Mouse (Mus musculus): ENCODE results near the gene Iyd. TPM values are rescaled to one million over a fixed set of nuclear protein-coding genes. Genes with fewer than 3 reads are reported as not detected.

The Iyd gene
- polyA plus RNA-seq, 1 experiment from 2014 or later, result not detected

DNA sequence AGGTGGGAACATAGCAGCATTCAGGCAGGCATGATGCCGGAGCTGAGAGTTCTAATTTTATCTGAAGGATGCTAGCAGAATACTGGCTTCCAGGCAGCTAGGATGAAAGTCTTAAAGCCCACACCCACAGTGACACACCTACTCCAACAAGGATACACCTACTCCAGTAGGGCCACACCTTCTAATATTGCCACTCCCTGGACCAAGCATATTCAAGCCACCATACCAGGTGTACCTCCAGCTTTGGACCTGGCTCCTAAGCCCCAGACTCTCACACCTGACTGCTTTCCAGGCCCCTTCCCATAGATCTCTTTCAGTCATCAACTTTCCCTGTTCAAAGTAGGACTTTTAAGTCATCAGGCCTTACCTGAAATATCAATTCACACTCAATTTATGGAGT is 19.1 kb downstream of the Iyd start:
- no peak for DNase-seq (ENCODE audit: low spot score)
- H3K4me3 ChIP-seq (ENCODE audit: low read depth, low read length), result no peak overlapping the region
- WGBS, result 94% methylated on average over 1 of the region's 1 CpGs
- no peak overlapping the region for H3K27ac ChIP-seq (replicated peaks; ENCODE audit: low read depth, low read length)
- no peaks in the 10 kb centered on the region for H3K27me3 ChIP-seq (ENCODE audit: control insufficient read depth, insufficient read depth, low read length)
- no peak overlapping the region for H3K4me2 ChIP-seq (ENCODE audit: low read depth, low read length)
- no peaks in the 10 kb centered on the region for H3K36me3 ChIP-seq (replicated peaks; ENCODE audit: control insufficient read depth, insufficient read depth, low read depth, low read length)
- H3K9ac ChIP-seq (replicated peaks; ENCODE audit: low read length), result no peak overlapping the region
- H3K9me3 ChIP-seq (replicated peaks; ENCODE audit: control insufficient read depth, low read length), result no peaks in the 10 kb centered on the region
- ATAC-seq (replicated peaks; ENCODE audit: insufficient number of reproducible peaks, low FRiP score, low TSS enrichment, low read depth), result no peak
- H3K4me1 ChIP-seq (ENCODE audit: control insufficient read depth, insufficient read depth, low read length), result no peaks in the 10 kb centered on the region

- Histone ChIP-seq H3K9ac (replicated peaks; ENCODE audit: low read length) (no peak overlapping the region), H3K36me3 (replicated peaks; ENCODE audit: control insufficient read depth, insufficient read depth, low read depth, low read length) (no peaks in the 10 kb centered on the region), H3K4me2 (ENCODE audit: low read depth, low read length) (no peak overlapping the region), H3K27me3 (ENCODE audit: control insufficient read depth, insufficient read depth, low read length) (no peaks in the 10 kb centered on the region), H3K4me3 (ENCODE audit: low read depth, low read length) (no peak overlapping the region), H3K9me3 (replicated peaks; ENCODE audit: control insufficient read depth, low read length) (no peaks in the 10 kb centered on the region), H3K27ac (replicated peaks; ENCODE audit: low read depth, low read length) (no peak overlapping the region), H3K4me1 (ENCODE audit: control insufficient read depth, insufficient read depth, low read length) (no peaks in the 10 kb centered on the region)
- no peak for ATAC-seq (replicated peaks; ENCODE audit: insufficient number of reproducible peaks, low FRiP score, low TSS enrichment, low read depth)
- peak; percentile 43 for DNase-seq (ENCODE audit: low spot score)
Measured at GRCm38 (mm10) chr10:3562165-3562564, 22.1 kb downstream of the Iyd start.

DNA sequence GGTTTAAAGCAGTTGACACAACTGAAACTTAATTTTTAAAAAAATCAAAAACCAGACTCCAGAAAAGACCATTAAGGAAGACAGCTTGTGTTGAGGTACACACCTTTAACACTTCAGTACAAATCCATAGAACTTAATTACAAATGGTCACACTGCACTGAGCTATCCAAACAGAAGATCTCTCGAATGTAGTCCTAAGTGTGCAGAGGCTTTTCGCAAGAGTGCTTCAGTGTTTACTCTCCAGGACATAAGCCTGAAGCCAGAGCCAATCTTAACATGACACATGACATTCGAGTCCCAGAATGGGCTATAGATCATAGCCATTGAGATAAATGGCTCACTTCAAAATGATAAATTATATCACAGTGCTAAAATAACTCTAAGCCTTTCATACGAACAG is 25.1 kb downstream of the Iyd start:
- no peak overlapping the region for H3K9ac ChIP-seq (replicated peaks; ENCODE audit: low read length)
- H3K4me2 ChIP-seq (ENCODE audit: low read depth, low read length), result no peak overlapping the region
- H3K9me3 ChIP-seq (replicated peaks; ENCODE audit: control insufficient read depth, low read length), result no peaks in the 10 kb centered on the region
- no peak overlapping the region for H3K27ac ChIP-seq (replicated peaks; ENCODE audit: low read depth, low read length)
- 81% methylated on average over 4 of the region's 4 CpGs for WGBS
- no peak overlapping the region for H3K4me3 ChIP-seq (ENCODE audit: low read depth, low read length)
- no peak for ATAC-seq (replicated peaks; ENCODE audit: insufficient number of reproducible peaks, low FRiP score, low TSS enrichment, low read depth)
- H3K27me3 ChIP-seq (ENCODE audit: control insufficient read depth, insufficient read depth, low read length), result no peaks in the 10 kb centered on the region
- no peaks in the 10 kb centered on the region for H3K4me1 ChIP-seq (ENCODE audit: control insufficient read depth, insufficient read depth, low read length)
- DNase-seq (ENCODE audit: low spot score), result no peak
- no peaks in the 10 kb centered on the region for H3K36me3 ChIP-seq (replicated peaks; ENCODE audit: control insufficient read depth, insufficient read depth, low read depth, low read length)

DNA sequence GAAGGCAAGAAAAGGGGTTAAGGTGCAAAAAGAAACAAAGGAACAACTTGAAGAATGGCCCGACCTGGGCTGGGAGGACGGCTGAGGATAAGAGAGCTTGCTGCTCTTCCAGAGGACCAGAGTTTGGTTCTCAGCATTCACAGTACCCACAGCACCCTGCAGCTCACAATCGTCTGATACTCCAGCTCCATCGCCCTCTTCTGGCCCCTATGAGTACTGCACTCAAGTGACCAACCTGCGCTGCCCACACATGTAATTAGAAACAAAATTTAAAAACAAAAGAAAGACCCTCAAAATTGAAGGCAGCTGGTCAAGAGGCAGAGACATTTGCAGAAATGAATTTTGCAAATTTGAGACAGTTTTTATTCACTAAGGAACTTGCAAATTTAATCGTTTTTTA is 27.8 kb downstream of the Iyd start:
- Histone ChIP-seq H3K4me1 (ENCODE audit: control insufficient read depth, insufficient read depth, low read length) (no peaks in the 10 kb centered on the region), H3K9me3 (replicated peaks; ENCODE audit: control insufficient read depth, low read length) (no peaks in the 10 kb centered on the region), H3K4me2 (ENCODE audit: low read depth, low read length) (no peak overlapping the region), H3K27me3 (ENCODE audit: control insufficient read depth, insufficient read depth, low read length) (no peaks in the 10 kb centered on the region), H3K4me3 (ENCODE audit: low read depth, low read length) (no peak overlapping the region), H3K9ac (replicated peaks; ENCODE audit: low read length) (no peak overlapping the region), H3K27ac (replicated peaks; ENCODE audit: low read depth, low read length) (no peak overlapping the region), H3K36me3 (replicated peaks; ENCODE audit: control insufficient read depth, insufficient read depth, low read depth, low read length) (no peaks in the 10 kb centered on the region)
- ATAC-seq (replicated peaks; ENCODE audit: insufficient number of reproducible peaks, low FRiP score, low TSS enrichment, low read depth) (no peak), DNase-seq (ENCODE audit: low spot score) (no peak)
- WGBS, result 65% methylated on average over 6 of the region's 6 CpGs

- 68% methylated on average over 10 of the region's 10 CpGs for WGBS
- Histone ChIP-seq H3K9me3 (replicated peaks; ENCODE audit: control insufficient read depth, low read length) (no peaks in the 10 kb centered on the region), H3K9ac (replicated peaks; ENCODE audit: low read length) (no peak overlapping the region), H3K27me3 (ENCODE audit: control insufficient read depth, insufficient read depth, low read length) (no peaks in the 10 kb centered on the region), H3K36me3 (replicated peaks; ENCODE audit: control insufficient read depth, insufficient read depth, low read depth, low read length) (no peaks in the 10 kb centered on the region), H3K4me2 (ENCODE audit: low read depth, low read length) (no peak overlapping the region), H3K4me3 (ENCODE audit: low read depth, low read length) (no peak overlapping the region), H3K4me1 (ENCODE audit: control insufficient read depth, insufficient read depth, low read length) (no peaks in the 10 kb centered on the region), H3K27ac (replicated peaks; ENCODE audit: low read depth, low read length) (no peak overlapping the region)
- peak; percentile 79 for DNase-seq (ENCODE audit: low spot score)
- ATAC-seq (replicated peaks; ENCODE audit: insufficient number of reproducible peaks, low FRiP score, low TSS enrichment, low read depth), result peak; percentile 62; the same call in 1 of the 2 replicates
Measured at GRCm38 (mm10) chr10:3572723-3573649, 32.9 kb downstream of the Iyd start.

- peak; percentile 63 for DNase-seq (ENCODE audit: low spot score)
- Histone ChIP-seq H3K4me3 (ENCODE audit: low read depth, low read length) (no peak overlapping the region), H3K4me2 (ENCODE audit: low read depth, low read length) (no peak overlapping the region), H3K36me3 (replicated peaks; ENCODE audit: control insufficient read depth, insufficient read depth, low read depth, low read length) (no peaks in the 10 kb centered on the region), H3K27ac (replicated peaks; ENCODE audit: low read depth, low read length) (no peak overlapping the region), H3K4me1 (ENCODE audit: control insufficient read depth, insufficient read depth, low read length) (no peaks in the 10 kb centered on the region), H3K27me3 (ENCODE audit: control insufficient read depth, insufficient read depth, low read length) (no peaks in the 10 kb centered on the region), H3K9ac (replicated peaks; ENCODE audit: low read length) (no peak overlapping the region), H3K9me3 (replicated peaks; ENCODE audit: control insufficient read depth, low read length) (no peaks in the 10 kb centered on the region)
- 71% methylated on average over 4 of the region's 4 CpGs for WGBS
- ATAC-seq (replicated peaks; ENCODE audit: insufficient number of reproducible peaks, low FRiP score, low TSS enrichment, low read depth), result no peak
Measured at GRCm38 (mm10) chr10:3573905-3574500, 34.0 kb downstream of the Iyd start.

- H3K9me3 ChIP-seq (replicated peaks; ENCODE audit: control insufficient read depth, low read length), result no peaks in the 10 kb centered on the region
- no peak overlapping the region for H3K9ac ChIP-seq (replicated peaks; ENCODE audit: low read length)
- WGBS, result 64% methylated on average over 3 of the region's 3 CpGs
- H3K36me3 ChIP-seq (replicated peaks; ENCODE audit: control insufficient read depth, insufficient read depth, low read depth, low read length), result no peaks in the 10 kb centered on the region
- no peak overlapping the region for H3K4me3 ChIP-seq (ENCODE audit: low read depth, low read length)
- no peak overlapping the region for H3K27ac ChIP-seq (replicated peaks; ENCODE audit: low read depth, low read length)
- ATAC-seq (replicated peaks; ENCODE audit: insufficient number of reproducible peaks, low FRiP score, low TSS enrichment, low read depth), result no peak; the same call in 1 of the 2 replicates
- no peak overlapping the region for H3K4me2 ChIP-seq (ENCODE audit: low read depth, low read length)
- no peaks in the 10 kb centered on the region for H3K27me3 ChIP-seq (ENCODE audit: control insufficient read depth, insufficient read depth, low read length)
- no peaks in the 10 kb centered on the region for H3K4me1 ChIP-seq (ENCODE audit: control insufficient read depth, insufficient read depth, low read length)
- no peak for DNase-seq (ENCODE audit: low spot score)
Measured at GRCm38 (mm10) chr10:3590632-3591031, 50.6 kb downstream of the Iyd start.

GRCm38 (mm10) chr10:3591790-3592189 is 51.8 kb downstream of the Iyd start:
- ATAC-seq (replicated peaks; ENCODE audit: insufficient number of reproducible peaks, low FRiP score, low TSS enrichment, low read depth), result no peak
- Histone ChIP-seq H3K27ac (replicated peaks; ENCODE audit: low read depth, low read length) (no peak overlapping the region), H3K9me3 (replicated peaks; ENCODE audit: control insufficient read depth, low read length) (no peaks in the 10 kb centered on the region), H3K4me1 (ENCODE audit: control insufficient read depth, insufficient read depth, low read length) (no peaks in the 10 kb centered on the region), H3K4me2 (ENCODE audit: low read depth, low read length) (no peak overlapping the region), H3K4me3 (ENCODE audit: low read depth, low read length) (no peak overlapping the region), H3K9ac (replicated peaks; ENCODE audit: low read length) (no peak overlapping the region), H3K27me3 (ENCODE audit: control insufficient read depth, insufficient read depth, low read length) (no peaks in the 10 kb centered on the region), H3K36me3 (replicated peaks; ENCODE audit: control insufficient read depth, insufficient read depth, low read depth, low read length) (no peaks in the 10 kb centered on the region)
- DNase-seq (ENCODE audit: low spot score), result no peak
- WGBS, result 35% methylated on average over 3 of the region's 3 CpGs
